Mouse (Mus musculus) CH12.LX (cell line): ENCODE measurements around the gene Ubl5.

Experiments used
- BHLHE40 ChIP-seq: IDR thresholded peaks from 2 replicates; pipeline ENCODE4 v1.6.1; 2011; ENCODE audit warnings: mild to moderate bottlenecking, low read depth, low read length, improper control_type of control experiment
- CHD2 ChIP-seq: IDR thresholded peaks from 2 replicates; pipeline ENCODE4 v1.6.1; 2011; ENCODE audit warnings: low read length, improper control_type of control experiment
- CTCF ChIP-seq, 2 experiments: IDR thresholded peaks in 1 of 2; conservative IDR thresholded peaks in 1 of 2; 2 replicates each; pipeline ENCODE4 v1.5.1; 2011 to 2012; ENCODE audit warnings: low read depth in 2 of 2, low read length in 2 of 2, improper control_type of control experiment in 1 of 2, inconsistent platforms in 1 of 2, mild to moderate bottlenecking in 1 of 2, moderate library complexity in 1 of 2
- GABPA ChIP-seq: IDR thresholded peaks from 2 replicates; pipeline ENCODE4 v1.6.1; 2012; ENCODE audit warnings: low read depth, low read length, improper control_type of control experiment, inconsistent platforms; ENCODE audit not compliant: insufficient replicate concordance
- KAT2A ChIP-seq: IDR thresholded peaks from 2 replicates; pipeline ENCODE4 v1.6.1; 2012; ENCODE audit warnings: low read length, improper control_type of control experiment, inconsistent platforms; ENCODE audit not compliant: insufficient replicate concordance
- MAFK ChIP-seq: IDR thresholded peaks from 2 replicates; pipeline ENCODE4 v1.6.1; 2011; ENCODE audit warnings: low read length, improper control_type of control experiment; ENCODE audit not compliant: insufficient replicate concordance
- MAX ChIP-seq: IDR thresholded peaks from 2 replicates; pipeline ENCODE4 v1.6.1; 2011; ENCODE audit warnings: low read length, improper control_type of control experiment
- NRF1 ChIP-seq: IDR thresholded peaks from 2 replicates; pipeline ENCODE4 v1.6.1; 2014; ENCODE audit warnings: low read depth, mild to moderate bottlenecking, inconsistent platforms, low read length, improper control_type of control experiment, moderate library complexity
- POLR2A ChIP-seq: IDR thresholded peaks from 2 replicates; pipeline ENCODE4 v1.6.1; 2011; ENCODE audit warnings: low read depth, mild to moderate bottlenecking, improper control_type of control experiment, low read length
- RAD21 ChIP-seq: IDR thresholded peaks from 2 replicates; pipeline ENCODE4 v1.6.1; 2011; ENCODE audit warnings: low read depth, mild to moderate bottlenecking, low read length, improper control_type of control experiment, moderate library complexity
- TBP ChIP-seq: conservative IDR thresholded peaks from 2 replicates; pipeline ENCODE4 v1.6.1; 2011; ENCODE audit warnings: low read depth, low read length, improper control_type of control experiment
- TCF12 ChIP-seq: IDR thresholded peaks from 2 replicates; pipeline ENCODE4 v1.6.1; 2014; ENCODE audit warnings: low read depth, mild to moderate bottlenecking, inconsistent platforms, low read length, improper control_type of control experiment
- ZKSCAN1 ChIP-seq: IDR thresholded peaks from 2 replicates; pipeline ENCODE4 v1.6.1; 2012; ENCODE audit warnings: low read depth, inconsistent platforms, low read length, improper control_type of control experiment, borderline replicate concordance

GRCm38 (mm10) chr9:20601270-20601669 is 41.4 kb upstream of the Ubl5 start:
- TF ChIP-seq NRF1 (no peak), POLR2A (no peak), CTCF (conservative IDR thresholded peaks at IDR 0.05 in 1 of 2, IDR thresholded peaks at IDR 0.05 in 1 of 2; ENCODE audit: low read depth in 2 of 2, low read length in 2 of 2) (no peak), KAT2A (no peak), TCF12 (no peak), CHD2 (no peak), GABPA (no peak), BHLHE40 (no peak), RAD21 (no peak), MAFK (no peak), MAX (no peak), TBP (no peak), ZKSCAN1 (no peak)
